Mouse (Mus musculus) embryo, embryonic 11 days (tissue): ENCODE data around the gene Cdc42bpg.
"Not testable (repeated sequence)": the region's sequence is repeated elsewhere in the genome, so short reads cannot be mapped to it uniquely, and the experiment has no call there.

Experiments
- DNase-seq: peaks from one replicate; pipeline ENCODE4 v3.0.0-alpha.2; 2015

Gene Cdc42bpg

DNA sequence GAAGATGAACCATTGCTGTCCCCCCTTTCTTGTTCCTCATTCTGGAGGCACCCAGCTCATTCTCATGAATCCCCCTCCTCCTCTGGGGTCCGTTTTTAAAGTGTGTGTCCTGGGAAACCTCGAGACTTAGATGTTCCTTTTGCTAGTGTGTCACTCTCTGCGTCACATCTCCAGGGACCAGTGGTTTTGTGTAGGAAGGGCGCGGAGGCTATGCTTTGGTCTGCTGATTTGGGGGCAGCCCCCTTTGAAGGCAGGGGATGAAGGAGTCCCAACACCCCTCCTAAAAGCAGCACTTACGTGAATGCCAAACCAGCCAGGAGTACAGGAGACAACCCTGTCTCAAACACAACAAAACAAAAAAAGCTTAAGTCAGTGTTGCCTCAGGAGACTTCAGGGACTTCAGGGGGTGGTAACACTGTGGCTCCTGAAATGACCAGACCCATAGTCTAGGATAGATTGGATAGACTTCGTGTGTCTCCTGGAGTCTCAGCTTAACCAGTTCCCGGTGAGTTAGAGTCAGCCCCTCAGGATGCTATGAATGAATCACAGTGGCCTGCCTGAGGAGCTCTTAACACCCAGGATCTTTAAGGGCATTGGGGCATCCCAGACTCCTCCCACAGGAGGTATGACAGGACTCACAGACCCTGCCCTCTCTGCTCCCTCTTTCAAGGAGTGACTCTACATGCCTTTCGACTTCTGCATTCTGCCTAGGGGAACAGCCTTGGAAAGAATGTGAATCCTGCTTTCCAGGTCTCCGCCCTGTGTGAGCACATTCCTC is 28.4 kb upstream of the Cdc42bpg start:
- DNase-seq = peak; percentile 63

DNA sequence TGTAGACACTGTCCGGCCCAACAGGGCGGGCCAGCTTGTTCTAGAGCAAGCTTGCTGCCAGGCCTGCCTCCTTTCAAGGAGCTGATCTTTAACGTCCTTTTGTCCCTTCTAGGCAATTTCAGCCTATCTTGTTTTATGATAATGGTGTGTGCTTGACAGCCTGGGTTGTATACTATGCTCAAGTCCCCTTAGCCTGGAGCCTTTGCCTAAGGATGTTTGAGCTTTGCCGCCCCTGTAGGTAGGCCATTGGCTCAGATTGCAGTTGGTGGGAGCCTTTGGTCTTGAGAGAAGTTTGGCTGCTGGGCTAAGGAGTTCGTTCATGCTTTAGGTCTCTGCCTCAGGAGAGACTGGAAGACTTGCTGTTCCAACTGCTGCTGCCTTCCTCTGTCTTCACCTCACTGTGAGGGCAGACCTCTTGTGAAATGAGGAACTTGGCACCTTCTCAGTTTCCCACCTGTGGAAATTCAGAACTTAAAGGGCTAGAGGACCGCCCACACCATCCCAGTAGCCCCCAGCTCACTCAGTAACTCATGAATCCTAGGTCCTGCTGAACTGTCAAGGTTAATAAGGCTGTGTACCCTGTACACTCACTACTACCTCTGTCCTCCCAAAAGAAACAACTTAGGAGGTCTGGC is 27.7 kb upstream of the Cdc42bpg start:
- no peak for DNase-seq

DNA sequence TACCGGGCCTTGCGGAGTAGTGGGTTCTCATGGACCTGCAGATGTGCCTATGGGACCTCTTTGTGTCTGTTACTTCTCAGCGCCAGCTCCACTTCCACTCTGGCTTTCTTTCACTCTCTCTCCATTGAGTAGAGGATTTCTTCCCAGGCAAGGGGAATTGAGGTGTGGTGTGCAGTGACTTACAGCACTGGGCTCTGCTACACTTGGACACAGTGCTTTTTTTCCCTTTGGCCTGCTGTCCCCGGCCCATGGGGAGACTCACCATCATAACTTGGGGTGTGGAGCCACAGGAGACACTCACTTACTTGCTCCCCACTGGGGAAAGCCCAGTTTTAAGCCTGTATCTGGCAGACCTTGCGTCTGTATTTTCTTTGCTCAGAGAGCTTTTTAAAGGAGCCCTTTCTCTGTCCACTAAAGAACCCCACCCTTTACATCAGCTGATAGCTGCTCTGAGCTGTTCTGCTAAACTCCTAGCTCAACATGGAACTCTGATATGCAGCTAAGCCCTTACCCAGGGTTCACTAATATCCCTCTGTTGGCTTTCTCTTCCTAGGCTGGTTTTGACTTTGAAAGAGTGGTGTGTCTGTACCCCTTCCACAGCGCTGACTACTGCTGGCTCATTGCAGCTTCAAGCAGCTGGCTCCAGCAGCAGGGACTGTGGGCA is 26.6 kb upstream of the Cdc42bpg start:
- no peak for DNase-seq

DNA sequence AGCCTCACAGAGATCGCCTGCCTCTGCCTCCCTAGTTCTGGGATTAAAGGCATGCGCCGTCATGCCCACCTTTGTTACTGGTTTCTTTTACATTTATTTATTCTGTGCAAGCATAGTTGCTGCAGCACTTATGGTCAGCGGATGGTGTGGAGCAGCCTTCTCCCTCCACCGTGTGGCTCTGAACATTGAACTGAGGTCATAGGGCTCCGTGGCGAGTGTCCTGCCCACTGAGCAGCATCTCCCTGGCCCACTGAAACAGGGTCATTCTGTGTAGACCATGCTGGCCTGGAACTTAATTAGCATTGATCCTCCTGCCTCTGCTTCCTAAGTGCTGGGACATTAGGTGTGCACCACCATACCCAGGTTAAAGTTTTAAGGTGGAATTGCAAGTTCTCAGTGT is 25.7 kb upstream of the Cdc42bpg start:
- DNase-seq = no peak

DNA sequence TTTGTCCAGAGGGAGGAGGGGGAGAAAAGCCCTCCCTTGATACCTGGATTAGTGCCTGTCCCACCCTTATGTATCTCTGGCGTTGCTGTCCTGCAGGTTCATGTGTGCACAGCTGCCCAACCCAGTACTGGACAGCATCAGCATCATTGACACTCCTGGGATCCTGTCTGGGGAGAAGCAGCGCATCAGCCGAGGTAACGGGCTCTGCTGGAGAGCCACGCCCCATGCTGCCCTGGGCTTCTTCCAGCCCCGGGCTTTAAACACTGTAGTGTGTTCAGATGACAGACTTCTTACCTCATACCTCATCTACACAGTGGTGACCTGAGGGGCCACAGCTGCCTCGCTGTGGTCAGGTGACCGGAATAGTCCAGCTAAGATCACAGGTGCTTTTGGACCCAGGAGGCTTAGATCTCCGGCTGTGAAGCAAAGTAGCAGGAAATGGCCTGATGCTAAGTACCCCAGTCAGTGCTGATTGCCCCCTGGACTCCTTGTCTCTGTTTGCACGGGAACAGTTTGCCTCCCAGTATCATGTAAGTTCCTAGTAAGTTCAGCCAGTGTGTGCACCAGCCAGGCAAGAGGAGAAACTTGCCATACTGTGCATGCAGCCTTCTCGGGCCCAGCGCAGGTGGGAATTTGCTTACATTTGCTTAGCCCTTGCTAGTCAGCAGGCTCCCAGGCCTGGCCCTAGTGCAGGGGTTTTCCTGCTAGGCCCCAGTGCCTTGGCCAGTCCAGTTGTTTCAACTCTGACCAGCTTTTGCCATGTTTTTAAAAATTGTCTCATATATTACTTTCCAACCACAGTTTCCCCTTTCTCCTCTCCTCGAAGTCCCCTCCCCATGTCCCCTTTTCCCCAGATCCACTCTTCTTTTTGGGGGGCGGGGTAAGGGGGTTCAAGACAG is 24.9 kb upstream of the Cdc42bpg start:
- no peak for DNase-seq

DNA sequence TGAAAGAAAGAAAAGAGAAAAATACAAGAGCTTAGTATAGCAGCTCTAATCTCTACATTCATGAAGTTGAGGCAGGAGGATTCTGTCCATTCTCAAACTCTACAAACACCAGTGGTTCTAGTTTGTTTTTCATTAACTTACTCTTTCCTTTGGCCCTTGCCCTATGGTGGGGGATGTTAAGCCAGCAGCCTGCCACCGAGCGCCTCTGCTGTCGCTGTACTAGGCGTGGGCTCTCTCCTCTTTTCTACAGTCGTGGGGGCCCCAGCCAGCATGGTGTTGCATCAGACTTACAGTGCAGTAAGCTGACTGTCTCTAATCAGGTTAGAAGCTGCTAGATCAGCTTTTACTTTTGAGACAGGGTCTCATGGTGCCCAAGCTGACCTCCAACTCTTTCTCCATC is 23.3 kb upstream of the Cdc42bpg start:
- no peak for DNase-seq

DNA sequence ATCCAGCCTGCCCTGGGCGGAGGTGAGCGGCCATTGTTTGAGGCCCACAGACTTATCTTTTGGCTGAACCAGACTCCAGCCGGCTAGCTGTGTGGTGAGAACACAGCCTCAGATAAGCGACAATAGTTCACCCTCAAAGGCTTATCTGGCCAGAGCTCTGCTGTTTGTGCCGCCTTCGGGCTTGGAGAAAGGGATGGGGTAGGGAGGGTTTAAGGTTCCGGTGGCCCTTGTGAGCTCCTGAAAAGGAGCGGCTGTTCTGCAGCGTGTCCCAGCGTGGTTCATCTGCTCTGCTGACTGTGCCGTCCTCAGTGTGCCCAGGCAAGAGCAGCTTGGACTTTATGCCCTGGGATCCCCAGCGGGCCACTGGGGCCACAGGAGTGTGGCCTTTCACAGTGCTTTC is 21.8 kb upstream of the Cdc42bpg start:
- DNase-seq = no peak

DNA sequence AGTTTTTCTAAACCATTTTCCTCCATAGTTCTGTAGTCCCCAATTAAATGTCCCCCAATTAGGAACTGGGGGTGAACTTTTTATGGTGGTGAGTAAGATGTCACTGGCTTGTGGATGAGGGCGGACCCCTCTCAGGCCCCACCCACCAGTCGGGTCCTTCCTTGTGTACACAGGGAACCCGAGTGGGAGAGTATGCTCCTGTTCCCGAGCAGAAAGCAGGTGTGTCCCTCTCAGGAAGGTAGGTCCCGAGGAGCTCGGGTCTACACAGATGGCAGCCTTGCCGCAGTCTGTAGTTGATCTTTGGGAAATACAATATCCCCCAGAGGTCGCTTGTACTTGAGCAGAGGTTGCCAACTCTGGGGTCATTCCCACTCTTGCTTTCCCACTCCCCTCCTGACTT is 21.0 kb upstream of the Cdc42bpg start:
- no peak for DNase-seq

DNA sequence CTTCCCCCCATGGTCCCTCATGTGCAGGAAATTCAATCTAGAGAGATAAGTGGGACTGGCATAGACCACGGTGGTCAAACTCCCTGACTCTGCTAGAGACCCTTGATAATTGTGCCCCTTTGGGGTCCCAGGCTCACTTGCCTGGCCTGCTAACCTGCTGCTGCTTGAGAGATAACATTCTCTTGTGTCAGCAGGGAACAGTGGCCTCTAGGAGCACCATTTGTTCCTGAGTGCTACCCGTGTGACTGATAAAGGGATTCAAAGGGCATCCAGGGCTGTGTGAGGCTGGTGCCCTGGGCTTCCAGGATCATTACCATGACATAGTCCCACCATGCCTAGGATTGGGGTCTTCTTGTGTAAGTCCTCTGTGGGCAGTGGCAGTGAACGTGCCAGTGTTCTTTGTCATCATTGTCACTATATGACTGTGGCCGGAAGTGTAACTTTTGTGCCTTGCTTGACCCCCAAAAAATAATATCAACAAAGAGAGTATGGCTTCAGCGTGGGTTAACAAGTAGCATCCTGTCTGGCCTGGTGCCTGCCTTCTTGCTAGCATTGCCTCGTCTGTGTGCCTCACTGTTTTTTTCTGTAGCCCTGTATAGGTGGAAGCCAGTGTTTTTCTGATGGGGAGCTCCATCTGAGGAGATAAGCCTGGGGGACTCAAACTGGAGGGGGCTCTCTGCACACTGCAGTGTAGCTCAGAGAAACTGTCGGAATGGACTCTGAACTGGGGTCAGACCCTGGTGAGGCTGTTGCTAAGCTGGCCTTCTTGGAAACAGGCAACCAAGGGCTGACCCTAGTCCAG is 20.4 kb upstream of the Cdc42bpg start:
- DNase-seq = no peak

DNA sequence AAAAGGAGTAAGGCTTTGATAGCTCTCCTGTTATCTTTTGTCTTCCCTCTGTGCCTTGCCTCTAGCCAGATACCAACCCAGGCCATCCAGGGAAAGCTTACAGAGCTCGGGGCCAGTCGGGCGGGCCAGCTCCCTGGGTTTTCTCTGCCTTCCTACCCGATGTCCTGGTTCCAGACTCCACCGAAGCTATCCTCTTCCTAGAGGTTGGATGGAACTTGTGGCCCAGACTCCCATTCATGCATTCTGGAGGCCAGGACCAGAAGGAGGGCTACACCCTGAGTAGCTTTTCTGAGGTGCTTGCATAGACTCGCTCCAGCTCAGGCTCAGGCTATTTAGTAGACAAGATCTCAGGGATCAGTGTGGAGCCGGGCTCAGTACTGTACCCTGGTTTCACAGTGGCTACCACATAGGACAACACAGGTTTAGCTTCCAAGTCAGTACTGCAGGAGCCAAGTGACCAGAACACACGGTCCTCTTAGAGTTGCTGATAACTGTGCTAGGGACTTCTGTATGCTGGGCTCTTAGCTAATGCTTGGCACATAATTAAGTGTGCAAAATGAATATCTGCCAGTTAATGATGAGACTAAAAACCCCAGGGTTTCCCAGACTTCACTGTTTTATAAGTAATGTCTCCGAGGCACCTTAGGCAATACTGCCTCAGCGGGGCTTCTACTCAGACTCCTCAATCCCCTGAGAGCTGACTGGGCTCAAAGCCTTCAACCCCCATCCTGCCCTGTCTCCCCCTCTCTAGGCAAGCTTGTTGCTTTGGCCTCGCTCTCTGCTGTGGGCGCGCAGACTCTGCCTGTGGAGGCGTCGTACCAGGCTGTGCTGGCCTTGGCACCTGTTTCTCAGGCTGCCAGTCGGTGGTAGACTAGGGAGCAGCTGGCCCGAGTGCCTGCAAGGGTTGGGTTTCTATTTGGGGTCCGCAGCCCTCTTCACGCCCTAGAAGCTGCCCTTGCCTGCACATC is 19.5 kb upstream of the Cdc42bpg start:
- DNase-seq = no peak

DNA sequence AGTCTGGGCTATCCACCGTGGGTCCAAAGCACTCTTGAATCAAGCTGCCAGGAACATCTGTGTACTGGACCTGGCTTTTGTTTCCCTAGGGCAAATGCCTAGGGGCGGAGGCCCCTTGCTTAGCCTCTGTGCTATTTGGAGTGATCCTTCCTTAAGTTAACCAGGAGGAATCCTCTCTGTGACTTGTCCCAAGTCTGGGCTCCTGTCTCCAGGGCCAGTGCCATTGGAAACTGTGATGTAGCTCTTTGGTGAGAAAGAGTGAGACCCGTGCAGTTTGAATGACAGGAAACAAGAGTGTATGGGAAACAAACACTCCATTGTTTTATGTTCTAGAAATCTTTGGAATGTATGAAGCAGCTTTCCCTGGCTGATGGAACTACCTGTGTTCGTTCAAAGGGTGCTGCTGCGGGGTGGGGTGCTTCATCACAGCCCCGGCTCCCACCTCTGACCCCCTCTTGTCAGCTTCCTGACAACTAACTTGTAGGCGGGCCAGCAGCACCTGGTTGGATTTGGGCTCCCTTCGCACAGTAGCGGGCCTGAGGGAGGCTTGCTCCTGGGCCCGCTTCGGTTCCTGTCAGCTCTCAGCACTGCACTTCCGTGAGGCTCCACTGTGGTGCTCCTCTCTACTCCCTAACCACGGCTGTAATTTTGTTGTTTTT is 17.9 kb upstream of the Cdc42bpg start:
- DNase-seq = no peak

DNA sequence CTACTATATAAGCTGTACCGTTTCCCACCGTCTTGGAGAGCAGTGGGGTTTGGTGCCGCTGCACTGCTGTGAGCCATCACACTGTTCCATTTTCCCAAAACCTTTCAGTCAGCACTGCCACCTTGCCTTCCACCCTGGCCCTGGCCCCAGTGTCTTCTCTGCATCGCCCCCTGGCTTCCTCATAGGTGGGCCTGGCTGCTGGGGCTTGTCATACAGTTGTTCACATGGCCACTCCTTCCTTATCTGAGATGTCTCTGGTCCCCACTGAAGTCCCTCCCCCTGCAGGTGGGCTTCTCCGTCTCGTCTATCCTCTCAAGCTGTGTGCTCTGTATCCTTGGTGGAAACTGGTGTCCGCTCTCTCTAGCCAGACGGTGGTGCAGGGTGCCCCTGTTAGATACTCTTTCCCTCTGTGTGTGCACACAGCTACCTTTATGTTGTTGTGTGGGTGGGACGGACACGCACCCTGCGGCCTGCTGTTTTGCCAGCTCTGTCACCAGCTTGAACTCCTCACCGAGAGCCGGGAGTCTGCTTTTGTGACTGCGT is 16.5 kb upstream of the Cdc42bpg start:
- DNase-seq = no peak

DNA sequence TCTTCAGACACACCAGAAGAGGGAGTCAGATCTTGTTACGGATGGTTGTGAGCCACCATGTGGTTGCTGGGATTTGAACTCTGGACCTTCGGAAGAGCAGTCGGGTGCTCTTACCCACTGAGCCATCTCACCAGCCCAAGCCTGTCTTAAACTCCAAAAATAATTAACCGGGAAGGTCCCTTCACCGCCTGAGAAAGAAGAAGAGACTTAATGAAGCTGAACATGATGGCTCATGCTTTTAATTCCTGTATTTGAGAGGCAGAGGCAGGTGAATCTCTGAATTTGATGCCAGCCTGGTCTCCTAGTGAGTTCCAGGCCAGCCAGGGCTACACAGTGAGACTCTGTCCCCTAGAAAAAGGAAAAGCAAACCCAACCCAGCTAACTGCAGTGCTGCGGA is 15.5 kb upstream of the Cdc42bpg start:
- DNase-seq = not testable (repeated sequence)

DNA sequence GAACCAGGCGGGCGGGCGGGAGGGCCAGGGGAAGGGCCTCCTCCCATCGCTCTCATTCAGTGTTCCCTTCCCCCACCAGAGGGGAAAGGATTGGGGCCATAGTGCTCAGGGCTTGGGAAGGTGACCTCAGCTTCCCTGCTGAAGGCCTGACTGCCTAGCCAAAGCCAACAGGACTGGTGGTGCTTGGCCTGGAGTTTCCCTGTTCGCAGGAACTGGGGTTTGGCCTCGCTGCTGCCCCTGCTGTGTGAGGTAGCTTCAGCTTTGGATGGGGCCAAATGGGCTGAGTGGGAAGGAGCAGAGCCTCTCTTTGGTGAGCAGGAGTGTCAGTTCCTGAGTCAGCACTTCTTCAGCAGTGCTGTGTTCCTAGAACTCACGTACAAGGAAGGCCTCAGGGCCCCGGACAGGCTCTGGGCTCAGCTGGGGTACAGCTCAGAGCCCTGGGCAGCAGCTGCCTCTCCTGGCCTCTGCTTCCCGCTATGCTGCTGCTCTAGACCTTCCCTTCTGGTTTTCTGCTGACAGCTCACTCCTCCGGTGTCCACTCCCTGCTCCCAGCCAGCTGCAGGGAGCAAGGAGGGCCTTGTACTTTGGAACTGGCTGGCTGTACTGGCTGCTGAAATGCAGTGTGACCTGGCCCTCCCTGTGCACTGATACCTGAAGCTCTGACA is 15.0 kb upstream of the Cdc42bpg start:
- no peak for DNase-seq

DNA sequence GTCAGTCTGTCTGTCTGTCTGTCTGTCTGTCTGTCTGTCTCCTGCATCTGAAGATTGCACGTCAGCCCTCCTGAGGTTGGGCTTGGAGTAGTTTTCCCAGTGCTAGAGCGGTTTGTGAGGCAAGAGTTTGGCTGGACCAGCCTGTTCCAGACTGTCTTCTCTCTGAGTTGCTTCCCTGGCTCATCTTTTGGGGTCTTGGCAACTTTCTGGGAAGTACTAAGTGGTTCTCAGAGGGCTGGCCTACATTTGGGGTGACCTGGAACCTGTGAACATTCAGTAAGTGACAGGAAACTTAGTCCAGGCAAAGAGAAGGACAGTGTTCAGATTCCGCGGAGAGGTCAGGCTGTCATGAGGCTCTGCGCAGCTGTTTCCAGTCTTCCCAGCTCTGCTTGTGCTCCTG is 14.0 kb upstream of the Cdc42bpg start:
- no peak for DNase-seq

DNA sequence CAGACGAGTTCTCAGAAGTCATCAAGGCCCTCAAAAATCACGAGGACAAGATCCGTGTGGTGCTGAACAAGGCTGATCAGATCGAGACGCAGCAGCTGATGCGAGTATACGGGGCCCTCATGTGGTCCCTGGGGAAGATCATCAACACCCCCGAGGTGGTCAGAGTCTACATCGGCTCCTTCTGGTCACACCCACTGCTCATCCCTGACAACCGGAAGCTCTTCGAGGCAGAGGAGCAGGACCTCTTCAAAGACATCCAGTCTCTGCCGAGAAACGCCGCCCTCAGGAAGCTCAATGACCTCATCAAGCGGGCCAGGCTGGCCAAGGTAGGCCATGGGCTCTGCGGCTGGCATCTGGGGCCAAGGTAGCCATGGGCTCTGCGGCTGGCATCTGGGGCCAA is 12.0 kb upstream of the Cdc42bpg start:
- no peak for DNase-seq

DNA sequence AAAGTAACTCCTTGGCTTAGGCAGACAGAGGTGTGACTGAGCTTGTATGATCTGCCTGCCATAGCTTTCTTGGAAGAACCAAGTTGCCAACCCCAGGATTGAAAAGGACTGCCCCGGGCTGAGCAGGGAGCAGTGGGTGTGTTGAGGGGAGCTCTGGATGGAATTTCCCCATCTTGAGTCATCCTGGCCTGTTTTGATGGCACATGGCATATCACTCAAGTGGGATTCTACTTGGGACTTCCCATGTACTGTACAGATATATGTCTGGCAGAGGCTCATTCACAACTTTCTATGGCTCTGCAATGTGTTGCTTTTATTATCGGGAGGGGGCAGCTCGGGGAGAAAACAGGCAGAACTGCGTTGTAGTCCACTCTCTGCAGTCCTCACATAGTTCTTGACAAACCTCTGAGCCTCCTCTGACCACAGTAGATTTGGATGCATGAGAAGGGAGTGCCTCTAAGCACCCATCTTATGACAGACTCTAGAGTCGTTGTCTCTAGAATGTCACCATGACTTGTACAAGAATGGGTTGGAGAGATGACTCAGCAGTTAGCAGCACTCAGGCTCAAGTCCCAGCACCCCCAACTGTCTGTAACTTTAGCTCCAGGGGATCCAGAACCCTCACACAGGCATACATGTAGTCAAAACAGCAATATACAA is 9.6 kb upstream of the Cdc42bpg start:
- no peak for DNase-seq

DNA sequence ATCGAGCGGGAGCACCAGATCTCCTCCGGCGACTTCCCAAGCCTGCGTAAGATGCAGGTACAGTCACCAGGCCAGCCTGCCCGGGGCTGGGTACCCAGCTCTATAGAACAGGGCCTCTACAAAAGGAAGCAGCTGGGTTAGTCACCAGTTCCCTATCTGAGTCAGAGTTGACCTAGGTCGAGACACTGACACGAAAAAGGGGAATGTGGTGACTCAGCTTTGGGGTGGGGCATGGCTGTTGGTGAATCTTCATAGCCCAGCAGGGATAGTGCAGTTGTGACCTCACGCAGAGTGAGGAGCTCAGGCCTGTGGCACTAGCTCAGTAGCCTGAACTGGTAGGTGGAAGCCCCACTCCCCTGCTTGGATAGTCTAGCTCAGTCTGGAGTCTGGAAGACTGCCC is 8.6 kb upstream of the Cdc42bpg start:
- no peak for DNase-seq

DNA sequence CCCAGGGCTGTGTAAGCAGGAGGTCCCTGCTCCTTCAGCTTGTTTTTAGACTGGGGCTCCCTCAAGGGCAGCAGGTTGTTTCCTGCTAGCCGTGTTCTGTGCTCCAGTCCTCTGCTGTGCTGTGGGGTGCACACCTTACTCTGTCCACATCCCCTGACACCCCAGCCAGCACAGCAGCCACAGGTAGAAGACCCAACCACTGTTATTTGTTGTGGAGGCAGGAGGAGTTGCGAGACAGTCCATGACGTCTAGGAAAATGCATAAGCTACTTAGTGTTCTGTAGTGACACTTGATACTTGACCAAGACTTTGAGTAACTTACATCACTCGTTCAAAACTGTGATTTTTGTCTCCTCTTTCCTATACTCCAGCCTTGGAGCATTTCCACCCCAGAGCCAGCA is 7.3 kb upstream of the Cdc42bpg start:
- DNase-seq = no peak
